Mouse (Mus musculus) small intestine, adult 2 months (tissue): Measurements from ENCODE around the gene Nbea.

Source experiments
- CTCF ChIP-seq: fragments of 200-500 bp; IDR thresholded peaks from 2 replicates; pipeline ENCODE4 v1.5.1; 2012; ENCODE audit warnings: low read depth, mild to moderate bottlenecking, control low read depth, inconsistent platforms, low read length, moderate library complexity, mixed read lengths; ENCODE audit not compliant: insufficient replicate concordance, insufficient read length; ENCODE audit errors: extremely low read depth
- POLR2A ChIP-seq: fragments of 200-500 bp; IDR thresholded peaks from 2 replicates; pipeline ENCODE4 v1.6.1; 2012; ENCODE audit warnings: low read depth, mild to moderate bottlenecking, control low read depth, inconsistent platforms, low read length, moderate library complexity

GRCm38 (mm10) chr3:55818082-55818481 is 365.4 kb downstream of the Nbea start:
- TF ChIP-seq POLR2A (no peak), CTCF (no peak)
